Mouse (Mus musculus) stomach, adult 2 months (tissue): ENCODE results near the gene Adsl. TPM values are rescaled to one million over a fixed set of nuclear protein-coding genes. Genes with fewer than 3 reads are reported as not detected.

Source experiments
- polyA plus RNA-seq: library from polyadenylated mRNA; depleted of rRNA; stranded (reverse); fragments of >200 nt; gene quantifications from 2 replicates; pipeline ENCODE4 v1.2.3, GENCODE M21; 2012; rRNA removed

Adsl gene
- polyA plus RNA-seq: 19.7 and 20.1 TPM in 2 replicates

DNA sequence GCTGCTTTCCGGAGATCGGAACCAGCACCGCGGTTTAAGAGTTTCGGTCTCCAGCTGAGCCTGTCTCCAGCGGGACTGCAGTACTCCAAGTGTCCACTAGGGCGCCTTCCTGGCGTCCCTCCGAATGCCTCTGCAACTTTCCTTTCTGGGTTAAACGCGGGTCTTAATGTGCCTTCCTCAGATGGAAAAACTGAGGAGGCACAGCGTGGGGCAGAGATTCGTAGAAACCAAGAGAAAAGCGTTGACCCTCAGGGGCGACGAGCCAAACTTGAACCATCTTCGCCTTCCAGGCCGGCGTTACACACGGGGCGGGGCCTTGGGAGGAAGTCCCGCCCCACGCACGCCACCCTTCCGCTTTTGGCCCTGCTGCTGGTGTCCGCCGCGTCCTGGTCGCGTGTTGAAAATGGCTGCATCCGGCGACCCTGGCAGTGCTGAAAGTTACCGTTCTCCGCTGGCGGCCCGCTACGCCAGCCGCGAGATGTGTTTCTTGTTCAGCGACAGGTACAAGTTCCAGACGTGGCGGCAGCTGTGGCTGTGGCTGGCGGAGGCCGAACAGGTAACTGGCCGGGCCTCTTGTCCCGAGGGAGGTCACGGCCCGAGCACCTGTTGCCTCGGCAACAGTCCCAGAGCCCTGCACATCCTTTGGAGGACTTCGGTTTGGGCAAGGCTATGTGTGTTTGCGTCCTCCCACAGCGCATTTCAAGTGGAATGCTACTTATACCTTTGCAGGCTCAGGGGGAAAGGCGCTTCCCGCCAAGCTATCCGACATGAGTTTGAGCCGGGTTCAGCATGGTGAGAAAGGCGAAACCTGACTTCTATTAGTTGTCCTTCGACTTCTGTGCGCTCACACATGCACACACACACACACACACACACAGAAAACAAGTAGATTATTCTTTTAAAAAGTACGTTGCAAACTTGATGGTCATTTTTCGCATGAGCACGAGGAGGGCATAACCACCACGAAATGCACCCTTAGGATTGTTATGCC is at the start of gene Adsl:
TSS of gene Adsl (plus strand) at position 346 of the 991 bp plus-strand sequence.

DNA sequence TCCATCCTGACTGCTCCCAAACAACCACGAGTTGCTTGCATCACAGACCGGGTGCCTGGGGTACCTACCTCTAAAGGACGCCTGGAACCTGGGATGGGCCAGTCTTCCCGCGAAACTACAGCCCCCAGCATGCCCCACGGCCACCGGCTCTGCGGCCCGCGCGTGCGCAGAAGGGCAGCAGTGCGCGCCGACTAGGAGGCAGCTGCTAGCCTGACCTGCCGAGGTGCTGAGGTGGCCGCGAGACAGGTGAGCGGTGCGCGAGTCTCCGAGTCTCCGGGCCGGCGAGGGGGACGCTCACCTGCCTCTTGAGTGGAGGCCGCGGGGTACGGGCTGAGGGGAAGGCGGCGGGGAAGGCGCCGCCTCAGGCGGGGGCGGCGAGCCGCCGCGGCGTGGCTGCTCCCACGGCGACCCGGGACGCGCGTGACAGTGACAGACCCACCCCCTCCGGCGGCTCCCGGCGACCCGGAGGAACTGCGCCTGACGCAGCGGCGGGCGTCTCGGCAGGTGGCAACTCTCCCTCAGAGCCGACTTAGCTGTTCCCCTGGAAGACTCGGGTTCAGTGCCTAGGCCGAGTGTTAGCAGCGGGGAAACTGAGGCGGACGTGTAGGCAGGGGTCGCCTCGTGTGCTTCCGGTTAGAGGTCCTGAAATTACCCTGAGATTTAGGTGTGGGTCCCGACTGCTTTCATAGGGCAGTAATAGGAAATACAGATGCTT is 29.5 kb downstream of the Adsl start, which contains the start of gene Sgsm3:
TSS of gene Sgsm3 (plus strand) at position 146 of the 715 bp plus-strand sequence.

Other genes starting within 250 kb of the Adsl start
- 5.5 and 7.0 TPM in 2 replicates for gene Tnrc6b, start 237.2 kb upstream of the Adsl start, polyA plus RNA-seq
- 54.0 and 54.4 TPM in 2 replicates for gene Sgsm3, start 29.3 kb downstream of the Adsl start, polyA plus RNA-seq
- 28.5 and 31.4 TPM in 2 replicates for gene Mrtfa, start 242.3 kb downstream of the Adsl start, polyA plus RNA-seq